Mouse (Mus musculus): ENCODE measurements around the gene Fam83g.

The Fam83g gene

DNA sequence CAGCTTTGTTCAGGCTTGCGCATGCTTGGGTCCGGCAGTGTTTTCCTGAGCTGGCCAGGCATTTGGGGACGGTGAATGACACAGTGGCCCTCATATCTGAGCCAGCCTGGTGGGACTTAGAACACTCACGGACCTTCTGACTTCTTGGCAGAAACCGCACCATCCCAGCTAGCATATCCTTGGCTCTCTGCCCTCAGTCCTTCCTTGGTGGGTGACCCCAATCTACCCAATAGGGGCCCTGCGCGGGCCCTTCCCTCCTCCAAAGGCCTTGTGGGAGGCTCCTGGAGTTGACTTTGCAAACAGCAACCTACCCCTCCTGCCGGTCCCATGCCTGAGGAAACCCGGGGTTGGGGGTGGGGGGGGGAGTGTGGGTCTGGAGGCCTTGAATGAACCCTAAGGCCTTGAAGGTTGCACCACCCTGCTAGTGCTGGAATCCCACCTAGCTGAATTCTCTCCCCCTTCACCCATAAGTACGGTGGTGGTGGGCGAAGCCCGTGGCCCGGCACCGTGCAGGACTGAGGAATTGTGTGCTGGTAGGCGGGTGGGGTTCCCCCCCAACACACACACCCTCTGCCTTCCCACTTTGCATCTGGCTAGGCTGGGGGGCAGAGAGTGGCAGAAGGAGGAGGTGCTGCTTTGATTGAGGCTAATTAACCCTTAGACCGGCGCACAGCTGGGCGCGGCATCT, 9.6 kb upstream of the Fam83g start:
- no peak for DNase-seq (ENCODE audit: low read depth)

DNA sequence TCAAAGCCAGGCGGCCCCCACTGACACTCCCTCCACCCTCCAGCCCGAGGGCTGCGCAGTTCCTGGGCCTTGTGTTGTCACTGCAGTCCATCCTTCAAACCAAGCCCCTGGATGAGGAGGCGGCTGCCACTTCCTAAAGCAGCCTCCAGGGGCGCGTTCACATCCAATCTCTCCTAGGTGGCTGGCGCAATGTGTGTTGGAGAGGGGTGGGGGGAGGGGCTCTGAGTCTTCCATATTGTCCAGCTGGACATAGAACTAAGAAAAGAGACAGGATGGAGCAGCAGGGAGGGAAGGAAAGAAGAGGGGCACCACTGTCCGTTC, 9.1 kb upstream of the Fam83g start:
- no peak for DNase-seq (ENCODE audit: low read depth)

DNA sequence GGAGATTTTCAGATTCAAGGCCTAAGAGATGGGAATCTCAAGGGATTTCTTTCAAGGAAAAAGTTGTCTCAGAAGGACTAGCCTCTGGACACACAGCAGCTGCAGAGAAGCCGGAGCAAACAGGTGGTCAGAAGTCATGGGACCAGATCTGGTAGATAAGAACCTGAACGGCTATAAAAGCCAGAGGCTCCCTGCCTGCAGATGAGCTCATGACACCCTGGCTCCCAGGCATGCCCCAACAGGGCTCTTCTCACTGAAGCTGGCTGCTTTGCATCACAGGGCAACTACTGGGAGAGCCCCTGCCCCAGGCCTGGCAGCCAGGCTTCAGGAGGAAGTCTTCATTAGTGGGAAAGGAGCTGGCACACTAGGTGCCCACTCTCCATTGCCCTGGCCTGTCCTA, 8.6 kb upstream of the Fam83g start:
- no peak for DNase-seq (ENCODE audit: low read depth)

DNA sequence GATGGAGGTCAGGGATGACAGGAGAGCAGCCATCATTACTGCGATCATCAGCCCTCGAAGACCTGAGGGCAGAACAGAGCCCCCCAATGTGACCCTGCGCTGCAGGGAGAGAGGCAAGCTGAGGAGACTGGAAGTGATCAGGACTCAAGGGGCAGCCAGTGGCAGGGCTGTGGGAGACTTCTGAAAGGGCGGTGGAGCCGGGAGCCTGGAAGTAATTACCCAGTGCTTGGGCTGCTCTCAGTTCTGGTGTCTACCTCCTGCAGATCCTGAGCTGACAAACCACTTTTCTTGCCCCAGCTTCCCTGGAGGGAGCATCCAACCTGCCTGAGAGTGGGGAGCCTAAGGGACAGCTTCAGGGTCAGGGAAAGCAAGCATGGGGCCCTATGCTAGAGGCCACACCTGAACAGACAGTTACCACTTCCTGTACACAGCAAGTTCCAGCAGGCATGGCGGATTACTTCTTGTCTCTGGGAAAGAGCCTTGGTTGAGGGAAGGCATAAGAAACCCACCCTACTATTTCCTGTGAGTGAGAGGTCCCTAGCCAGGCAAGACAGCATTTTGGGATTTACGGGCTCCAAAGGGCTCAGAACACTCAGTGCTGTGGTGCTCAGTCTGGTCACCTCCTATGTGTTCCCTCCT, 7.6 kb upstream of the Fam83g start:
- no peak for DNase-seq (ENCODE audit: low read depth)

DNA sequence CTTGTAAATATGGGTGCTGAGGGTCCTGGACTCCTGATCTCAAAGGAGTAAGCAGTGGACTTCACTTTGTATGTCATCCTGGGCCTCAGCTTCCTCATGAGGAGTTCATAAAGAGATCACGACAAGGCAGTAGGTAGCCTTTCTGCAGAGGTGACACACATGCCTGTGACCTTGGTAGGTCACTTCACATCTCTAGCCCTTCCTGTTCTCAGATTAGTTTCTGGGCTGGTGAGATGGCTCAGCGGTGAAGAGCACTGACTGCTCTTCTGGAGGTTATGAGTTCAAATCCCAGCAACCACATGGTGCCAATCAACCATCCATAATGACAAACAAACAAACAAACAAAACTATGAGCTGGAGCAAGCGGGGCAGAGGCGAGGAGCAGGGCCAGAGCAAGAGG, 6.2 kb upstream of the Fam83g start:
- DNase-seq (ENCODE audit: low read depth): no peak

DNA sequence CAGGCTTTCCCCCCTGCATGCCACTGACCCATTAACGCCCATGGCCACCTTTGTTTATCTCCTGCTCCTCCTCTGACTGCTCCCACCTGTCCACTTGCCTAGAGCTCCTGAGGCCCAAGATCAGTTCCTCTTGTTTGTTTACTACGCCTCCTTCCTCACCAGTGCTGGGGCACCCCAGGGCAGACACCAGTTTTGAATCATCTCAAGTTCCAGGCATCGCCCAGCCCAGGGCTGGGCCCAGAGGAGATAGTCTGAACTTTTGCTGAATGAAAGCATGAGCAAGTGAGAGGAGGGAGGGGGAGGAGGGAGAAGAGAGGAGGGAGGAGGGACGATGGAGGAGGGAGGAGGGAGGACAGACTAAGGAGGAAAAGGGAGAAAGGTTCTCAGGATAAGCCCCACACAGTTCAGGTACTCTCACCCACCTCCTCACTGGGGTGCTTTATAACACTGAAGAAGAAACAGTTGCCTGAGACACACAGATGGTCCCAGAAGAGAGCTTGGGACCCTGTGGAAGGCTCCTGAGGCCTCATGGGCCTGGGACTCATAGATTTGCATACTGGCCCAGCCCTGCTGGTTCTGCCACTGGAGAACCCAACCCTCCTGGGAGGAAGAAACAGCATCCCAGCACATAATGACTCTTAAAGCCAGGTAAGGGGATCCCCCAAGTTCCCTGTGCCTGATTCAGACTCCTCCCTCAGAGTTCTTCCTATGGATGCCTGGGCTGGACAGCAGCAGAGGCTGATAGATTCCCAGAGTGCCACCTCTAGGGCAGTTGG, 4.6 kb upstream of the Fam83g start:
- no peak for DNase-seq (ENCODE audit: low read depth)

DNA sequence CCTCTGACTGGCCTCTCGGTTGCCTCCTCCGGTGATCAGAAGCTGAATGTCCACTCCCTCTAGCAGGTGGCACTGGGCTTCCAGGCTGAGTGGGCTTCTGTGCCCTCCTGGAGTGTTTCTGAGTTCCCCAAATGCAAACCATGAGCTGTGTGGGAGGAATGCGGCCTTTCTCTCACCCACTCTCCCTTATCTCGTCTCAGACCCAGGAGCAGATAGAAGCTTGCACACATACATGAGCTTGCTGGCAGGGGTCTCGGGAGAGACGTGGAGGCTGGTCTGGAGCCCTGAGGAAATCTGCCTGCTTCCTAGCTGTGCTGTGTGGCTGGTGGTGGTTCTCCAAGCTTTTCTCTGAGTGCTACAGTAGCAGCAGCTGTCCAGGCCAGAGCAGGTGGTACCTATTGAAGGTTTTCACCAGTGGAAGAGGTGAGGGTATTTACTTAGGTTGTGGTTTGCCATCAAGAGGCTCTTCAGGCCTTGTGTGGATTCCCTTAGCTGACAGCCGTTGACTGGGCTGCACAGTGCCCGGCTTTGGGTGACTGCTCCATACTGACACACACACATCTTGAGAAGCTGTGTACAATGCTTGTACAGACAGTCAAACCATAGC, 1.3 kb downstream of the Fam83g start:
- DNase-seq (ENCODE audit: low read depth): no peak

DNA sequence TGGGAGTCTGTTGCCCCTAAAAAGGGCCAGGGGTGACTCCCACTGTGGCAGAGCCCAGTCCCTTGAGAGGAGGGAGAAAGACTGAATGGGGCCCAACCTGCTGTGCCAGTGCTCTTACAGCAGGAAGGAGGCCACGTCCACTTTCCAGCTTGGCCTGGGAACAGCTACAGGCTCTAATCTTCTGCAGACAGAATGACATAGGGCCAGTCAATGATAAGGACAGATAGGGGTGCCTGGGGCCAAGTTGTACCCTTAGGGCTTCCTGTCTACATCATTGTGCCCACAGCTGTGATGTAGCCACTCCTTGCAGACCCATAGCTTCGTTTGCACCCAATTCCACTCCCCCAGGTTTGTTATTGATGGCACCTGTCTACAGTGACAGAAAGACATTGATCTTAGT, 2.2 kb downstream of the Fam83g start:
- no peak for DNase-seq (ENCODE audit: low read depth)

DNA sequence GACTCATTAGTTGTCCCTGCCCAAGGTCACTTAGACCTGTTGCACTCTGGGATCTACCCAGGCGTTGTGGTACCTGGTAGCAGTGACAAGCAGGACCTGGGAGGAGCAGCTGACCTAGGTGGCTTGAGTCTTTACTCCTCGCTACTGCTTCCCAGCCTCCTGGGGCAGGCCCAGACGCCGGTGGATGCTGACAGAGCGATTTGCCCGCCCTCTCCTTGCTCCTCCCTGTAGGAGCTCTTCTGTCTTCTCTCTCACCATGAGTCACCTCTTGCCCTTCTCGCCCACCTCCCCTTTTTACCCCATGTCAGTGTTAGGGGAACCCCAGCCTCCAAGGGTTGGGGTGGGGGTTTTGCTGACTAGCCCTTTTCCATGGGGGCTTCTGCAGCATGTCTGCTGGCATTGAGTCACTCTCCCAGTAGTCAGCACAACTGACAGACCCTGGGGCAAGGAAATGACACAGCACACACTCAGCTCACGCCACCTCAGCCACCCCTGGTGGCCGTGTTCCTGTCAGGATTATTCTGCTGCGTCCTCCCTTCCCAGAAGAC, 3.1 kb downstream of the Fam83g start:
- DNase-seq (ENCODE audit: low read depth): no peak

DNA sequence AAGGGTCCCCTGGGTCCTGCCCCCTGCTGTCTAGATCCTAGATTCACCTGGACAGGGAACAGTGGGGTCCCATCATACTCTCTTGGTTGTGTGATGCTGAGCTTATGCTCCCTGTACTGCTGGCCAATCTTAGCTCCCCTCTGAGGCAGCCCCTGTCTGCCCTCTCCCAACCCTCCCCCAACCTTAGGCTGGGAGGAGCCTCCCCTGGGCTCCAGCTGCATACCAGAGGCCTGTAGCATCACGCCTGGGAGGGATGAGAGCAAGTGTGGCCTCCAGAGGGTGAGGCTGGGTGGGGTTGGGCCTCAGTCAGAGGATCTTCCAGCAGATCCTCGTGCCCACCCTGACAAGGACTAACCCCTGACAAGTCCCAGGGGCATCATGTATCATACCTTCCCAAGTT, 3.7 kb downstream of the Fam83g start:
- DNase-seq (ENCODE audit: low read depth): no peak

DNA sequence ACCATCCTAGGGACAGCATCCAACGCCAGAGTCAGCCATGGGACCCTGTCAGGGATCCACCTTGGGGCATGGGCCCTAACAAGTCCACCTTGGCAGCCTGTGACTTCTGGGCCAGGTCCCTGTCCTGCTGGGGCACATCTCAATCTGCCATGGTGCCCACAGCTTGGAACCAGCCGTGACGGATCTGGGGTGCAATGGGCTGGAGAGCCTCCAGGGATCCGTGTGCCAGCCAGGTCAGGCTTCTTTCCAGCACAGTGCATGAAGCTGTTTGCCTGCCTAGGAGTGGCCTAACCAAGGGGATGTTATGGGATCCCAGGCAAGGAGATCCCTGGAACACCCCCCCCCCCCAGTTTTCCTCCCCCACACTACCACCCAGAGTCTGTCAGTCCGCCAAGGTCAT, 9.1 kb downstream of the Fam83g start:
- no peak for DNase-seq (ENCODE audit: low read depth)

DNA sequence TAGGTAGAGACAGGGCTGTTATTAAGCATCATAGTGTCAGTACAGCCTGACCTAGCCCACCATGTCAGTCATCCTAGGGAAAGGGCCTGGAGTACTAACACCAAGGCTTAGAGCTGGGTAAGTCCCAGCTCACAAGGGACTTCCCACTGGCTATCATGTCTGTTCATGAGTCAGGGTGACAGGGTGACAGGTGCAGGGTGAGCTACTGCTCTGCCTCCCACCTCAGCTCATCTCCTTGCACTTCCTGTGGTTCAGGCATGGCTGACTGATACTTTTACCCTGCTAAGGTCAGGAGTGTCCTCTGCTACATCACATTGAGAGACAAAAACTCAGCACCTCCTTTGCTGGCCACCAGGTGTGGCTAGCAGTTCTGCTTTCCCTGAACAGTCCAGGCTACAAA, 15.0 kb downstream of the Fam83g start:
- no peak for DNase-seq (ENCODE audit: low read depth)

DNA sequence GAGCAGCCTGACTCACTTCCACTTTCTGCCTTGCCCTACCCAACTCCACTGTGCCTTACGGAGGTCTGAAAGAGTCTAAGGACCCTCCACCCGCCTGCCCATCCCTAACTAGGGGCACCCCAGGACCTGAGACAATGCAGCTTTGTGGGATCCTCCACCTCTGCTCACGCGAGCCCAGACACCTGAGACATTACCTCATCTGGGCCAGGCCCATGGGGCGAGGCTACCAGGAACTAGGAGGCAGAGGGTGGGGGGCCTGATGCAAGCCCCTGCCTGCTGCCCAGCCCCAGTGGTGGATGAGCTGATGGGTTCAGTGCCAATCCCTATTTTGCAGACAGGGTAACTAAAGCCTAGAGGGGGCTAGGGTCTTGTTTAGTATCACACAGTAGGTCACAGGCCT, 15.6 kb downstream of the Fam83g start:
- no peak for DNase-seq (ENCODE audit: low read depth)

DNA sequence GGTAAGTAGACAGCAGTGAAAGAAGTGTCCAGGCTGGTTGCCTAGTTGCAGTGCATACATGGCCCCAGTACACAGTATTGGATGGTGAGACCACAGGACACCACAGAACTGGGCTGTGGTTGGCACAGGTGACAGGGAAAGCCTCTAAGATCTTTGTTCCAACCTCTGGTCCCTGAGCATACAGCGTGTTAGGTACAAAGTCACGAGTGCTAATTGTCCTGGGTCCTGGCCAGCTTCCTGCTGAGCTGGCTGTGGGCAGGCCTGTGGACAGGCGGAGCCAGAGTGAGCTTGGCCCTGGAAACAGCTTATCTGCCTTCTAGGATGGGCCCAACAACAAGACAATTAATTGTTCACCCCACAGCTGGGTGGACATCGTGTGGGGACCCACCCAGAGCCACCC, 16.0 kb downstream of the Fam83g start:
- DNase-seq (ENCODE audit: low read depth): no peak

DNA sequence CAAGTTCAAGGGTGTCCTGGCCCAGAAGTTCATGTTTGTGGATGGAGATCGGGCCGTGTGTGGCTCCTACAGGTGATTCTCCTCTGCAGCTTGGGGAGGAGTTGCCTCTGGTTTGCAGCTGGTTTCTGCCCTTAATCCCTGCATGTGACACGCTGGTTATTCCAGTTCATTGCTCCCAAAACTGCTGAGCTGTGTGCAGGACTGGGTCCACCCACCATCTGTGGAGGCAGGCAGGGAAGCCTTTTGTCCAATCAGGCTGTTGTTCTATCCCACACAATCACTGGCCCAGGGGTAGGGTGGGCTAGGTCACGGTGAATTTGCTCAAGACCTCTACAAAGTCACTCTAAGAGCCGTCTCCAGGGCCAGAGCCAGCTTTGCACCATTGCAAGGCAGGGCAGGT, 17.8 kb downstream of the Fam83g start:
- no peak for DNase-seq (ENCODE audit: low read depth)

DNA sequence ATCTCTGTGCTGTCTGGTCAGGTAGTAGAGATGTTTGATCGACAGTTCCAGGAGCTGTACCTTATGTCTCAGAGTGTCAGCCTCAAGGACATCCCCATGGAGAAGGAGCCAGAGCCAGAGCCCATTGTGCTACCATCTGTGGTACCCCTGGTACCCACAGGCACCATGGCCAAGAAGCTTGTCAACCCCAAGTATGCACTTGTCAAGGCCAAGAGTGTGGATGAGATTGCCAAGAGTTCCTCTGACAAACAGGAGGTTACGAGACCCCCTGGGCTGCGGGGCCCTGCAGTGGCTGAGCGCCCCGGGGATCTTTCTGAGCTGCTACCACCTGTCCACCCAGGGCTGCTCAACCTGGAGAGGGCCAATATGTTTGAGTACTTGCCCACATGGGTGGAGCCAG, 18.6 kb downstream of the Fam83g start:
- no peak for DNase-seq (ENCODE audit: low read depth)

DNA sequence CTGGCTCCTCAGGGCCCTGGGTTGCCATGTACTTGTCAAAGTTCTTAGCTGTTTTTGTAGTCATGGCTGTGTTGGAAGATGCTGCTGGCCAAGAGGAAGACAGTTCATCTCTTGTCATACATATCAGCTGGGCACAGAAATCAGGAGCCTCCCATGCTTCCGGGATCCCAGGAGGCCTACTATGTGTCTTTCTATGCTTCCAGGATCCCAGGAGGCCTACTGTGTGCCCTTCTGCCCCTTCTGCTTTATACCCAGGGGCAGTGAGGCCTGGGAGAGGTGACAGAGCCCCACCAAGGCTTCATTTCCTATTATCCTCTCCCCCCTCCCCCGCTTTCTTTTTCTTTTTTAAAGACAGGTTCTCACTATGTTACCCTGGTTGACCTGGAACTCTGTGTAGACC, 21.7 kb downstream of the Fam83g start:
- no peak for DNase-seq (ENCODE audit: low read depth)

DNA sequence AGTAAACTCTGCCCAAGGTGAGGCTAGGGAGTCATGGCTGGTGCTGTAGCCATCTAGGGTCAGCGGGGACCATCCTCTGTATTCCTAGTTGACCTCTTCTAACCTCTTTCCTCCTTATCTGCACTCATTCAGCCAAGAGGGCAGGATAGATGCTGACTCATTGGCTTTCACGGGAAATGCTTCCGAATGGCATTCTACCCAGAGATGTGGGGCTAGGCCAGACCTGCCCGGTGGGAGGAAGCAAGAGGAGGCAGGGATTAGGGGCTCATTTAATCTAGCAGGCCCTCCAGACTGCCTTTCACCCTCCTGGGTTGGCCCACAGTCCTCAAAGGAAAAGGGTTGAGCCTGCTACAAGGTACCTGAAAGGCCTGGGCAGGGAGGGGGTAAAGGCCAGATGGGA, 22.3 kb downstream of the Fam83g start:
- no peak for DNase-seq (ENCODE audit: low read depth)

DNA sequence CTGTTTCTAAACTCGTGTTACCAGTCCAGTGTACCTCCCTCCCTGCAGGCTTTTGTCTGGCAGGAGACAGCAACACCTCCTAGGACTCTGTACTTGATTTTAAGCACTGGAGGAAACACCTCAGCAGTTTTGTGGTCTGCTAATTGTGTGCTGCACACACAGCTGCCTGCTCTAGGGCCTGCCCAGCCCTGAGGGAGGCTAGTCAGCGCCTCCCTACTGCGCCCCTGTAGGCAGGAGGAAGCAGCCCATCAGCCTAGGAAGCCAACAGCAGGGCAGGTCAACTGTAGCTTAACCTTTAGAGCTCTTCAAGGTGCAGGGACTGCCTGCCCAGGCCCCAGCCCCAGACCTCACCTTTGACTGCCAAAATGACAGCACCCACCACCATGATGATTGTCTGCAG, 25.0 kb downstream of the Fam83g start:
- DNase-seq (ENCODE audit: low read depth): no peak

DNA sequence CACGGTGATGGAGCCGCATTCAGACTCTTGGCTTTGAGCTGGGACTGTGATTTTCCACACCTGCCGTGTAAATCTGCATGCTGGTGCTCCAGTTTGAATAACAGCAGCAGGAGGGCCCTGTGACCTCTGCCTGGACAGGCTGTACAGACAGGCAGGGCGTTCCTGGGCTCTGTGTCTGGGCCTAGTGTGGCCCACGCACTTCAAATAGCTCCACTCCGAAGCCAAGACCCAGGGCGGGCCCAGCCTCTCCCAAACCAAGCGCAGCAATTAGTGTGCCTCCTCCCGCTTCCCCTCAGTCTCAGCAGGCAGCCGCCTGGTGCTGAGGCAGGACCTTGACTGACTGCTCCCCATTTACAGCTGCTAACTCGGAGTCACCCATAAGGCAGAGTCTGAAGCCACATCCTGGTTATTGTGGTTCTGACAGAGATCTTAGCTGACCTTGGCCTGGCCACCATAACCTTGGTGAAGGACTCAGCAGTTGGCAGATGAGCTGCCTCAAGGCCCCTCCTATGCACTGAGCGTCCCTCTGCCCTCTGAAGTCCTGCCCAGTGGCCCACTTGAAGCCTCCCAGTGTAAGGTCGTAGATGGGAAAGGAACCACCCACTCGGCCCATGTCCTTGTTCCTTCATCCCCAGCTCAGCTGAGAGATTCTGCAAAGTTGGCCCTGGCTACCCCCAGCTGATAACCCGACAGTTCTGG, 29.4 kb downstream of the Fam83g start:
- no peak for DNase-seq (ENCODE audit: low read depth)

DNA sequence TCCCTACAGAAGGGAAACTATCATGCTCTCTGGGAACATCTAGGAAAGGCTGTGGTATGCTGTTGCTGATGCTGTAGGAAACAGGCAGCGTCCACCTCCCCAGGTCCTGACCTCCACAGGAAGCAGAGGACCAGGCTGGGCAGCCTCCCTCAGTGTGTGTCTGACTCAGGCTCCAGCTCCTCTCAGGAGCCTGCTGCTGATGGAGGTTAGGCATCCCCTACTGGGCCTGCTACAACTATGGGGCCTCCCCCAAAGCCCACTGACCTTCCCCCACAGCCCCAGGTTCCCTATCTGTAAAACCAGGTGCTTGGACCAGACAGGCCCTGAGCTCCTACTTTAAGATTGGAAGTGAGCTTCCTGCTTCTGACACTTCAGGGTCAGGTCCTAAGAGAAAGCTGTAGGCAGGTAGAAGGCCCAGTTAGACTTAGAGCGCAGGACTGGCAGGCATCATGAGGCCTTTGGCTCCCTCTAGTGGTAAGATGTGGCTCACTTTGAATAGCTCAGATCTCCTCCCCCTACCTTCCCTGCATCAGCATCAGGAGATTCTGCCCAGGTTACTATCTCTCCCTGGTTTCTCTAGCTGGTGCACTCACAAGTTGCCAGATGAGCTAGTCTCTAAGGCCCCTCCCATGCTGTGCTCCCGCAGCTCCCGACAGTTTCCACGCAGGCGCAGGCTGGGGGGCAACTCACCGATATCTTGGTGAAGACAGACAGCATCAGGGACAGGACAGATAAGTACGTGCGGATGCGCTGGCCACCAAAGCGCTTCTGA, 30.6 kb downstream of the Fam83g start:
- peak; percentile 71 for DNase-seq (ENCODE audit: low read depth)

DNA sequence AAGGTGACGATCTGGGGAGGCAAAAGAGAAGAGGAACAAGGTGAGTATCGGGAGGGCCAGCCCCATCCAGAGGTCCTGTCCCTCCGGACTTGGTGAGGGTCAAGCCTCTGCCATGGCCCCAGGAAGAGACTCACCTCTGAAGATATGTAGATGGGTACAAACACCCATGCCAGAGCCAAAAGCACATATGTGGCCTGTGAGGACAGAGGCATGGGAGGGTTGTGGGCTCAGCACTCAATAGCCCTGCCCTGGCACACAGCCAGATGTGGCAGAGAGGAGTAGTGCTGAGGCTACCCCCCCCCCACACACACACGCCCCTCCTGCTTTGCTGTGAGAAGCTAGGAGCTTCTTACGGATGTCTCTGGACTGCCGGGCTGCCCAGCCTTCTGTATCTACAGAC, 31.2 kb downstream of the Fam83g start:
- DNase-seq (ENCODE audit: low read depth): no peak

All from c-Kit-positive CD71-negative TER-119-negative erythroid progenitor cells, embryonic 14.5 days (primary cell).